Mouse (Mus musculus): ENCODE results near the gene Nsmce1. TPM values are rescaled to one million over a fixed set of nuclear protein-coding genes. Genes with fewer than 3 reads are reported as not detected.

Gene Nsmce1
- 49.5 TPM for total RNA-seq (2023)

DNA sequence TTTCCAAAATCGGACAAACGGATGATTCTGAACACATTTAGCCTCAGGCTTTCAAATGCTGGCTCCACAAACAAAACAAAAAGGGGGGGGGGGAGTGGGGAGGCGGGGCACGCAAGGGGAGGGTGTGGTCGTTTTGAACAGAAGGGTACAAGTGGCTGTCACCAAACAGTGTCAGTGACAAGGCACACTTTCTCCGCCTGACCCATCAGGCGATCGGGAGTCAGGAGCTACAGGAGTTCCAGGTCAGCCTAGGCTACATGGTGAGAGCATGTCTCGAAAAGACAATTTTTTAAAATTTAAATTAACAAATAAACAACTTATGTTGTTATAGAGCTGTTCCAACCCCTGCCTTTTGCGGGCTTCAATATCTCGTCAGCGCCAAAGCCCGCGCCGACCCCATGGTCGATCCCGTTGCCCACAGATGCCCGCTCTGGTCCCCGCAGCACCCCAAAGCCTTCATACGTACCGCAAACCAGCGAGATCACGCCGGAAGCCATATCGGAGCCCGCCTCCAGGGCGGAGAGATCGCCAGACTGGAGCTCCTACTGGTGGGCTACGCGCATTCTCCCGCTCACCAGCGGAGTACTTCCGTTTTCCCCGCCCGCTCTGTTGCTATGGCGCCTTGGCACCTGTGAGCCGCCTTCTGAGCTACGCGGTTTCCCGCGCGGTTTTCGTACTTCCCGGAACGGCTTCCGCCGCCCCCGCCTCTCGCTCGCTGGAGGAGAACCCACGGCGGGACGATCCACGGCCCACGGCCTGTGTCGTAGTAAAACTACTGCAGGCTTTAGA, at the start of gene Nsmce1:
Nsmce1 (minus strand) TSS at position 650 of the 789 bp plus-strand sequence.

GRCm38 (mm10) chr7:125444464-125445401, 46.7 kb downstream of the Nsmce1 start, which contains the start of gene Kdm8:
TSS of gene Kdm8 (plus strand) at chr7:125444676.

Other genes starting within 250 kb of the Nsmce1 start
- 4.7 TPM for gene Kdm8, start 46.9 kb downstream of the Nsmce1 start, total RNA-seq (2023)
- gene Il4ra, start 60.5 kb upstream of the Nsmce1 start, total RNA-seq (2023) = 250 TPM
- gene Il21r, start 111.8 kb upstream of the Nsmce1 start, total RNA-seq (2023) = 195 TPM
- 62.3 TPM for gene Gtf3c1, start 216.2 kb upstream of the Nsmce1 start, total RNA-seq (2023)
- 21.5 TPM for gene D430042O09Rik, start 216.3 kb upstream of the Nsmce1 start, total RNA-seq (2023)